Mouse (Mus musculus) E14TG2a.4 (cell line): ENCODE measurements around the gene Diaph2.

Source experiments
- CTCF ChIP-seq: conservative IDR thresholded peaks from 2 replicates; pipeline ENCODE4 v1.5.1; 2014; ENCODE audit warnings: low read length
- POU5F1 ChIP-seq: IDR thresholded peaks from 2 replicates; pipeline ENCODE4 v1.6.1; 2014; ENCODE audit warnings: low read length, borderline replicate concordance

- TF ChIP-seq CTCF (peak; percentile 15; the same call in 1 of the 2 replicates), POU5F1 (no peak)
These were observed 399.7 kb downstream of the Diaph2 start for GRCm38 (mm10) chrX:130149216-130149615.
